Mouse (Mus musculus) brain, embryonic 14.5 days (tissue): ENCODE results near the gene Golm1.

Experiments
- CTCF ChIP-seq: fragments of 200-500 bp; IDR thresholded peaks from 2 replicates; pipeline ENCODE4 v1.5.1; 2012; ENCODE audit warnings: inconsistent platforms, mild to moderate bottlenecking, moderate library complexity, borderline replicate concordance; ENCODE audit not compliant: insufficient read depth, insufficient read length; ENCODE audit errors: extremely low read depth
- POLR2A ChIP-seq: fragments of 200-500 bp; IDR thresholded peaks from 2 replicates; pipeline ENCODE4 v1.6.1; 2012; ENCODE audit warnings: mild to moderate bottlenecking, inconsistent platforms, borderline replicate concordance; ENCODE audit not compliant: poor library complexity, insufficient read depth, insufficient read length, severe bottlenecking; ENCODE audit errors: extremely low read depth

GRCm38 (mm10) chr13:59685236-59685635, 9.6 kb upstream of the Golm1 start:
- no peak for TF ChIP-seq CTCF
- no peak for TF ChIP-seq POLR2A
